Mouse (Mus musculus) v-Abl transformed pro-B cells (cell line): Measurements from ENCODE around the gene Aamdc.

Source experiments
- in situ Hi-C, 2 experiments: fragments of 400-800 bp; cut with MboI; formaldehyde crosslinking; loops; one replicate each; pipeline ENCODE4 v1.15.1; 2025; ENCODE audit not compliant: unreplicated experiment in 2 of 2

The Aamdc gene

DNA sequence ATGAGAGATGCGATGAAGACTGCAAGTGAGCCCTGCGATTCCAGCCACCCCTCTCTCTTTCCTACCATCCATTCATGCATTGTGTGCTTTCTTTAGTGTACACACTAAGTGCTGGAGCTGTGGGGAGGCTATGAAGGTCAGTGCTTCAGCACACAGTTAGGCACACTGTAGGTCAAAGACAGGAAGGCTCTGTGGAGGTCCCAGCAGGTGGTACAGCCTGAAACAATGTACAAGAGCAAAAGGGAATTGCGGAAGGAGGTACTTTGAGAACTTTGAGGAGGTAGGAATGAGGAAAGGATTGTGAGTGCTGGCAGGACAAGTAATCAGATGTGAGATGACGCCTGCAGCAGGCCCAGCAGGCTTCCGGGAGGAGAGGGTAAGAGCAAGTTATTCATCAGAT lies 43.8 kb downstream of the Aamdc start:
- in situ Hi-C loops: no loop called here

DNA sequence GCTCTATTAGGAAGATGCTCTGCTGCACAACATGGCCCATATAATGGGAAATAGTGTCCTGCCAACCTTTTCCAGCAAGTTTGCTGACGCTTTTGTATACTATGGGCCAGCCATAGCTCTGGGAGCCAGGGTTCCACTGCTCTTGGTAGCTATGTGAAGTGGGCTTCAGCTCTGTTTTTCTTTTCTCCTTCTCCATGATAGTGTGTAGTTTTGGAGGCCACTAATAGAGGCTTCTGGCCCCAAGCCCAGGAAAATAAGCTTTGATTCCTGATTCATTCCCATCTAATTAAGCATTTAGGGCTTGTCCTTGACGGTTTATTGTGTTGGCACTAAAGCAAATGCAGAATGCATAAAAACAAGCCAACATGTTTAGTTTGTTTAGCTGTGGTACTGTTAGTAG lies 59.4 kb downstream of the Aamdc start:
- in situ Hi-C loops: no loop called here

DNA sequence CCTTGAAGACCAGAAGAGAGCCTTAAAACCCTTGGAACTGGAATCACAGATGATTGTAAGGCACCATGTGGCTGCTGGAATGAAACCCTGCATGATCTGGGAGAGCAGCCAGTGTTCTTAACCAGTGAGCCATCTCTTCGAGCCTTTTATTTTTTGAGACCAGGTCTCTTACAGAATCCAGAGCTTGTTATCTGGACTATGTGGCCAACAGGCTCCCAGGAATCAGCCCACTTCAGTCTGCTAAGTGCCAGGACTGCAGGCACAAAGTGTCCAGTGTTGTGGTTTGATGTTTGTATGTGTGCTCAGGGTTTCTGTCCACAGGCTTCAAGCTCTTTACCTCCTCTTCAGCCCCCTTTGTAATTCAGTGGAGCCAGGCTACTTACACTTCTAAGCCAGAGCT lies 64.5 kb downstream of the Aamdc start:
- in situ Hi-C loops: no loop called here

DNA sequence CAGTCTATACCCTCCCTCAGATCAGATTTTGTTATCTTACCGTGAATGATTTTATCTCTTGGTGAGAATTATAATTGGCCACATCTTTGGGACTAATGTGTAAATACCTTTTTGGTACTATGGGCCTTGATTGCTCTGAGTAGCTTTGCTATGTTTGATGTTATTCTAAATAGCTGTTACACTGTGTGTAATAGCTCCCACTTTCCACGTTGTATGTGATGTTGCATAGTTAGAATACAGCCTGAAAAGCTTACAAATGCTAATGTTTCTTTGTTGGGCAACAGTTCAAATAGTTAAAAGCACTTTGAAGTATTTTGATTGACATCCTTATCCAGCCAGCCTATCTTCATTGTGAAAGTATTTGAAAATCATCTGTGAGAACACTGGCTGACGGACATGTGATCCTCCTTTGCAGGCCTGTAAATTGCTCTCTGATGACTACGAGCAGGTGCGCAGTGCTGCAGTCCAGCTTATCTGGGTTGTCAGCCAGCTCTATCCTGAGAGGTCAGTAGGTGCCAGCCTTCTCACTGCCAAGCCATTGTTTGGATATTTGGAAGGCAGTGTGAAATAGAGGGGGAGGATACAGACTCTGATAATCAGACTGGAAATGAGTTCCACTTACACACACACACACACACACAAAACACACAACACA lies 78.6 kb downstream of the Aamdc start:
- in situ Hi-C loops: no loop called here
